Mouse (Mus musculus) kidney, postnatal 0 days (tissue): ENCODE measurements around the gene Pkd2. TPM values are rescaled to one million over a fixed set of nuclear protein-coding genes. Genes with fewer than 3 reads are reported as not detected.

ENCODE experiments used
- ATAC-seq: fragments of 200-750 bp; cut with Nextera tagmentation; replicated peaks from 2 replicates; pipeline ENCODE4 v1.8.0; 2017; ENCODE audit warnings: low read depth, moderate number of reproducible peaks, moderate TSS enrichment, moderate library complexity; ENCODE audit not compliant: low FRiP score
- DNase-seq: peaks from one replicate; pipeline ENCODE4 v3.0.0-alpha.2; 2016; ENCODE audit warnings: low spot score
- H3K27ac ChIP-seq: fragments of 300-500 bp; sonication (generic); 2 replicates; pipeline ENCODE4 v1.5.1; 2014; ENCODE audit warnings: mild to moderate bottlenecking
- H3K27me3 ChIP-seq: fragments of 300-500 bp; sonication (generic); 2 replicates; pipeline ENCODE4 v1.6.1; 2014; ENCODE audit warnings: low read length, mixed read lengths; ENCODE audit not compliant: insufficient read depth
- H3K36me3 ChIP-seq: fragments of 300-500 bp; sonication (generic); 2 replicates; pipeline ENCODE4 v1.6.1; 2014; ENCODE audit warnings: low read length, mixed read lengths; ENCODE audit not compliant: insufficient read depth
- H3K4me1 ChIP-seq: fragments of 300-500 bp; sonication (generic); replicated peaks from 2 replicates; pipeline ENCODE4 v1.6.1; 2014; ENCODE audit warnings: antibody characterized with exemption, low read length, mixed read lengths; ENCODE audit not compliant: insufficient read depth
- H3K4me2 ChIP-seq: fragments of 300-500 bp; sonication (generic); 2 replicates; pipeline ENCODE4 v1.6.1; 2014; ENCODE audit warnings: mild to moderate bottlenecking, low read length, moderate library complexity, mixed read lengths
- H3K4me3 ChIP-seq: fragments of 300-500 bp; sonication (generic); replicated peaks from 2 replicates; pipeline ENCODE4 v1.5.1; 2014; ENCODE audit warnings: low read depth, low read length
- H3K9ac ChIP-seq: fragments of 300-500 bp; sonication (generic); 2 replicates; pipeline ENCODE4 v1.6.1; 2014; ENCODE audit warnings: low read depth, low read length
- H3K9me3 ChIP-seq: fragments of 300-500 bp; sonication (generic); replicated peaks from 2 replicates; pipeline ENCODE4 v1.6.1; 2016; ENCODE audit warnings: low read length, inconsistent platforms, mixed read lengths
- CTCF ChIP-seq: IDR thresholded peaks from 2 replicates; pipeline ENCODE4 v1.5.1; 2016; ENCODE audit warnings: antibody characterized with exemption, low read depth, mild to moderate bottlenecking, moderate library complexity
- WGBS: fragments of 180-500 bp; shearing (Covaris S2); extraction: QIAGEN DNeasy Blood & Tissue Kit; methylation state at CpG from one replicate; pipeline ENCODE4 v1.1.7; 2014; 5-methylcytosine and 5-hydroxymethylcytosine counted together
- polyA plus RNA-seq: library from polyadenylated mRNA; unstranded; fragments of >200 nt; fragmentation: Nextera tagmentation; extraction: Ambion mirVana; gene quantifications from 2 replicates; pipeline ENCODE4 v1.2.1, GENCODE M21; 2015

Pkd2 gene
- polyA plus RNA-seq, 1 experiment from 2014 or later = 17.4 TPM

DNA sequence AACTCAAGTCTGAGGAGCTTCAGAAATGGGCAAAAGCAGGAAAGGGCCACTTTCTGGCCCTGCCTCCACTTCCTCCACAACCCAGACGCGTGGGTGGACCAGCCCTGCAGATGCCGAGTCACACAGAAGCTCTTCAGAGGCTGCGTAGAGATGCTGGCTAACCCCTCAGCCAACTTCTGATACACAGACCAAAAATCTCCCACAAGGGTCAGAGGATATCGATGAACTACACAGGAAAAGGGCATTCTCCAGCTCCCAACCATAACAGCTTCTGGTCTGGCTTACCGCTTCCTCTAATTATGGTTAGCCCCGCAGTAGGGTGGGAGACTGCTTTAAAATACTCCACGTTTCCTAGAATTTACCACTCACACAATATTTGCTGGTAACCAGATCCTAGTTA lies 33.3 kb upstream of the Pkd2 start:
- no peaks in the 10 kb centered on the region for H3K9me3 ChIP-seq
- no peak for ATAC-seq
- DNase-seq = no peak
- no peak overlapping the region for H3K4me2 ChIP-seq
- H3K4me3 ChIP-seq = no peak overlapping the region
- H3K27me3 ChIP-seq = no peaks in the 10 kb centered on the region
- H3K36me3 ChIP-seq = no peaks in the 10 kb centered on the region
- 53% methylated on average over 8 of the region's 8 CpGs for WGBS
- no peak for TF ChIP-seq CTCF
- no peaks in the 10 kb centered on the region for H3K4me1 ChIP-seq
- no peak overlapping the region for H3K9ac ChIP-seq
- H3K27ac ChIP-seq = no peak overlapping the region

DNA sequence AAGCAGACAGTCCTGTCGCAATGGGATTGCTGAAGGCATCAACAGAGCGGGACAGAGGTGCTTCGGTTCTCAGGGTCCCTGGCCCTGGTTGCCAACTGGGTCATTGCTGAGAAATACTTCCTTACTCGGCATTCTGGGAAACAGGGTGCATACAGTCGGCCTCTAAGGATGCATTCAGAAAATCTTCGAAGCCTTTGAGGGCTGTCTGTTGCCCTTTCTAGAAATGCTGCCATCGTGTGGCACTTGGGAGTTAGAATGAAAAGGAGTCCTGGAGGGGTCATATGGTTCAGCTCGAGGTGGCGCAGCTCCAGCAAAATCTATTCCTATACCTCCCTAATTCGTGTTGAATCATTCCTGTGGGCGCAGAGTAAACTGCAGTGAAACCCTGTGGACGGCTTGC lies 26.4 kb upstream of the Pkd2 start:
- H3K4me3 ChIP-seq = no peak overlapping the region
- DNase-seq (peak; percentile 55), ATAC-seq (0 out of 2 replicates have a peak, but pooled peaks have one; percentile 36)
- TF ChIP-seq CTCF = peak; percentile 70
- H3K4me1 ChIP-seq = no peaks in the 10 kb centered on the region
- H3K9me3 ChIP-seq = no peaks in the 10 kb centered on the region
- H3K27ac ChIP-seq = no peak overlapping the region
- no peak overlapping the region for H3K9ac ChIP-seq
- no peaks in the 10 kb centered on the region for H3K36me3 ChIP-seq
- WGBS = 43% methylated on average over 12 of the region's 12 CpGs
- no peaks in the 10 kb centered on the region for H3K27me3 ChIP-seq
- H3K4me2 ChIP-seq = no peak overlapping the region

DNA sequence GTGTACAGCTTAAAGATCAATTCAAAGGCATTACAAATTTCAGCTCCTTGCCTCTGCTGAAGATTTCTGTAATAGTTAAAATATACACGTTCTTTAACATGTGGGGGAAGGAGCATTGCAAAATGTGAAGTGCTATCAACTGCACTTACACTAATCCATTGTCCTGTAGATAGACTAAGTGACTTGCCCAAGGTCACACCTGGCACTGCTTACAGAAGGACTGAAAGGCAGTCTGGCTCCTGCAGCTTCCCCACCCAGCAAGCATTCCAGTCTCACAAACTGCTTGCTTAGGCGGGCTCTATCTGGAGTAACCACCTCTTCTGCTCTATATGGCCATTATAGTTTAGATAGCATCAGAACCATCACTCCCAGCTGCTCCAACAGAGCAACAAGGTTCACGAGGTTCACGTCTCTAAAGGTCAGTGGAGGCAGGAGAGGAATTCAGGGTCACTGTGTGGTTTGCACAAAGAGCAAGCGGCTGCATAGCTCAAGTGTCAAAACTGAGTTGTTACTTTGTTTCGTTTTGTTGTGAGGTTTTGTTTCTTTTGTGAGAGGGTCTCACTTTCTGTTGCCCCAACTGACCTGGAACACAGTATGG lies 25.2 kb upstream of the Pkd2 start:
- DNase-seq (peak; percentile 21), ATAC-seq (0 out of 2 replicates have a peak, but pooled peaks have one; percentile 43)
- H3K4me2 ChIP-seq = no peak overlapping the region
- H3K27me3 ChIP-seq = no peaks in the 10 kb centered on the region
- 31% methylated on average over 6 of the region's 6 CpGs for WGBS
- no peak overlapping the region for H3K4me3 ChIP-seq
- no peak overlapping the region for H3K9ac ChIP-seq
- no peak overlapping the region for H3K27ac ChIP-seq
- no peaks in the 10 kb centered on the region for H3K36me3 ChIP-seq
- TF ChIP-seq CTCF = no peak
- H3K9me3 ChIP-seq = no peaks in the 10 kb centered on the region
- no peaks in the 10 kb centered on the region for H3K4me1 ChIP-seq

DNA sequence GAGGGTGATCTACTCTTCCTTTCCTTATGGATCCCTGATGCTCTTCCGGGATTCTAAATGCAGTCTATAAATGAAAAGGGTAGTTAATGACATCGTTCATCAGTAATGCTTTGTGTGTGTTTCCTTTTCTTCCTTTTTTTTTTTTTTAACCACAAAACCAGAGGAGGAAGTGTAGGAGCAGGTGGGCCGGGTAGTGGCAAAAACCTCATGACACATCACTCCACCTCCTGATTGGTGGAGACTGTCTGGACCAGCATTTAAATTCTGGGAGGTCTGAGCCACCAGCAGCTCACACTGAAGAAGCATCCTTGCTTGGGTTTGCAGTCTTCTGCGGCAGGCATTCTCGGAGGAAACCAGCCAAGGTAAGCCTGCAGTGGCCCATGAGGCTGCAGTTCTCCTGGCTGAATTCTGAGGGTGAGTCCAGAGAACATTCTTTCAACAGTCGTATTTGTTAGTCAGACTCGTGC lies 24.4 kb upstream of the Pkd2 start, which contains the start of gene Spp1:
Spp1 (plus strand) TSS at position 284 of the 467 bp plus-strand sequence.
- TF ChIP-seq CTCF = no peak
- Histone ChIP-seq H3K9me3 (no peaks in the 10 kb centered on the region), H3K27me3 (no peaks in the 10 kb centered on the region), H3K4me2 (peak within 1 kb of the TSS; percentile 18; the same call in 1 of the 2 replicates), H3K4me3 (peak within 1 kb of the TSS; percentile 9; the same call in 1 of the 2 replicates), H3K27ac (peak within 1 kb of the TSS; percentile 54; the same call in 1 of the 2 replicates), H3K36me3 (no peaks in the 10 kb centered on the region), H3K4me1 (no peaks in the 10 kb centered on the region), H3K9ac (no peak within 1 kb of the TSS)
- DNase-seq (no peak), ATAC-seq (no peak; the same call in 1 of the 2 replicates)
- 52% methylated on average over 7 of the region's 7 CpGs for WGBS

- no peaks in the 10 kb centered on the region for H3K27me3 ChIP-seq
- H3K9ac ChIP-seq = peak overlapping the region; percentile 23; the same call in 1 of the 2 replicates
- H3K4me2 ChIP-seq = peak overlapping the region; percentile 18; the same call in 1 of the 2 replicates
- H3K36me3 ChIP-seq = no peaks in the 10 kb centered on the region
- ATAC-seq (no peak), DNase-seq (no peak)
- H3K4me3 ChIP-seq = no peak overlapping the region
- H3K9me3 ChIP-seq = no peaks in the 10 kb centered on the region
- H3K27ac ChIP-seq = peak overlapping the region; percentile 70; the same call in 1 of the 2 replicates
- no peaks in the 10 kb centered on the region for H3K4me1 ChIP-seq
- TF ChIP-seq CTCF = no peak
- 59% methylated on average over 7 of the region's 7 CpGs for WGBS
These were observed 22.7 kb upstream of the Pkd2 start for GRCm38 (mm10) chr5:104436406-104437076.

GRCm38 (mm10) chr5:104442396-104442795 lies 16.9 kb upstream of the Pkd2 start:
- no peak for DNase-seq
- WGBS = 68% methylated on average over 6 of the region's 6 CpGs
- Histone ChIP-seq H3K4me3 (no peak overlapping the region), H3K27ac (no peak overlapping the region), H3K9me3 (no peaks in the 10 kb centered on the region), H3K27me3 (no peaks in the 10 kb centered on the region), H3K36me3 (no peaks in the 10 kb centered on the region), H3K4me1 (no peaks in the 10 kb centered on the region), H3K4me2 (no peak overlapping the region), H3K9ac (no peak overlapping the region)
- ATAC-seq = no peak
- no peak for TF ChIP-seq CTCF
